Mouse (Mus musculus) embryonic fibroblast, embryonic 13.5 days (primary cell): ENCODE results near the gene Nav2. TPM values are rescaled to one million over a fixed set of nuclear protein-coding genes. Genes with fewer than 3 reads are reported as not detected.
A peak's percentile ranks its signal among the peaks of the same experiment; 100 is the strongest.

ENCODE experiments used
- H3K27ac ChIP-seq: 2 replicates; pipeline ENCODE4 v1.5.1; 2012; ENCODE audit warnings: low read length, control low read depth, inconsistent platforms; ENCODE audit not compliant: insufficient read depth
- H3K4me1 ChIP-seq: 2 replicates; pipeline ENCODE4 v1.6.1; 2011; ENCODE audit warnings: low read length; ENCODE audit not compliant: control insufficient read depth, insufficient read depth
- H3K4me3 ChIP-seq: 2 replicates; pipeline ENCODE4 v1.5.1; 2011; ENCODE audit warnings: mild to moderate bottlenecking, control low read depth, low read length; ENCODE audit not compliant: insufficient read depth
- CTCF ChIP-seq: IDR thresholded peaks from 2 replicates; pipeline ENCODE4 v1.5.1; 2011; ENCODE audit warnings: mild to moderate bottlenecking, control low read depth, low read length, moderate library complexity, borderline replicate concordance; ENCODE audit not compliant: insufficient read depth
- POLR2A ChIP-seq: IDR thresholded peaks from 2 replicates; pipeline ENCODE4 v1.6.1; 2011; ENCODE audit warnings: low read depth, mild to moderate bottlenecking, control low read depth, low read length, moderate library complexity
- polyA plus RNA-seq: library from polyadenylated mRNA; stranded (reverse); fragments of >200 nt; gene quantifications from 2 replicates; pipeline ENCODE4 v1.2.4, GENCODE M21; 2011; ENCODE audit warnings: low read depth; ENCODE audit not compliant: missing spikeins, insufficient read length

Nav2 gene
- polyA plus RNA-seq, 1 experiment, result 18.7 TPM

DNA sequence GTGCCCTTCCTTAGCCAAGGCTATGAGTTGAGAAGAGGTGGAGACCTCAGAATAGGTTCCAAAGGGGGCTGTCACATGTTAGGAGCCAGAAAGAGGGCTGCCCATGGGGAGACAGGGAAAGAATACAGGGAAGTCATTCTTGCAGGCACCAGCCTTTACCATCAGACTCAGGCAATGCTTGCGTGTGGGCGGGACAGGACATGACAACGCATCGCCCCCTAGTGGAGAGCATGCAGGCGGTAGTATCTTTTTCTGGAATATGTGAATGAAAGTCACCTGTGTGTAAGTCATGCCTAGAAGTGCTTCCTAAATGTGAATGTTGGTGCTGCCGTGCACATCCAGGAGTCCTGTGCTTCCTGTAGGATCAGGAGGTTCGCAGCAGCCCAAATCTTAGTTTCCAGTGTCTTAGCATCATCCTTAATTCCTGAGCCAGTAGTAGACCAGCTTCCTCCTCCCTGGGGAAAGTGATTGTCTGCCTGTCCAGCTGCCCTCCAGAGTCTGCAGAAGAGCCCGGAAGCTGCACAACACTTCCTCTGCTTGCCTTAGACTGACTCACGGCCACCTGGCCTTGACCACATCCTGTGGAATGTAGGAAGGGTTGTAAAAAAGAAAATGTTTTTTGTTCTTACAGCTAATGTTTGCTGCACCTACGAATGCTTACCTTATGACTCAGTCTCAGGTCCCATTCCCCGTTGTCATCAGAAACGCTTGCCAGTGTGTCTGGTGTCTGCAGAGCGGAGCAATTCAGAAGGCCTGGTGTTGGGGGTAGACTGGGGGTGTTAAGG lies 692.9 kb downstream of the Nav2 start:
- H3K4me1 ChIP-seq, result no peaks in the 10 kb centered on the region; the same call in 1 of the 2 replicates
- no peak overlapping the region for H3K4me3 ChIP-seq
- H3K27ac ChIP-seq, result no peak overlapping the region
- TF ChIP-seq POLR2A, result no peak
- peak; percentile 94 for TF ChIP-seq CTCF

DNA sequence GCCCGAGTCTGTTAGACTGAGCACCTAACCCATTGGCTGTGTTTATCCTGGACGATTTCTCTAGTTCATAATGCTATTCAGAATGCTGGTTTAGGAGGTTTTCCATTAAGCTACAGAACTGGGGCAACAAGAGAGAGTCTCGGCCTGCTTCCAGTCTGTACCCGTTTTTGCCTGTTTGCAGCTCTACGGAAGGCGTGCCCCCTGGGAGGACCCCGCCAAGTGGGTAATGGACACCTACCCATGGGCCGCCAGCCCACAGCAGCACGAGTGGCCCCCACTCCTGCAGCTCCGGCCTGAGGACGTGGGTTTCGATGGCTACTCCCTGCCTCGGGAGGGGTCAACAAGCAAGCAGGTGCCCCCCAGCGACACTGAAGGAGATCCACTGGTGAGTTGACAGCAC lies 695.7 kb downstream of the Nav2 start:
- no peak overlapping the region for H3K27ac ChIP-seq
- H3K4me3 ChIP-seq, result no peak overlapping the region
- TF ChIP-seq POLR2A (no peak), CTCF (no peak)
- H3K4me1 ChIP-seq, result no peaks in the 10 kb centered on the region; the same call in 1 of the 2 replicates

DNA sequence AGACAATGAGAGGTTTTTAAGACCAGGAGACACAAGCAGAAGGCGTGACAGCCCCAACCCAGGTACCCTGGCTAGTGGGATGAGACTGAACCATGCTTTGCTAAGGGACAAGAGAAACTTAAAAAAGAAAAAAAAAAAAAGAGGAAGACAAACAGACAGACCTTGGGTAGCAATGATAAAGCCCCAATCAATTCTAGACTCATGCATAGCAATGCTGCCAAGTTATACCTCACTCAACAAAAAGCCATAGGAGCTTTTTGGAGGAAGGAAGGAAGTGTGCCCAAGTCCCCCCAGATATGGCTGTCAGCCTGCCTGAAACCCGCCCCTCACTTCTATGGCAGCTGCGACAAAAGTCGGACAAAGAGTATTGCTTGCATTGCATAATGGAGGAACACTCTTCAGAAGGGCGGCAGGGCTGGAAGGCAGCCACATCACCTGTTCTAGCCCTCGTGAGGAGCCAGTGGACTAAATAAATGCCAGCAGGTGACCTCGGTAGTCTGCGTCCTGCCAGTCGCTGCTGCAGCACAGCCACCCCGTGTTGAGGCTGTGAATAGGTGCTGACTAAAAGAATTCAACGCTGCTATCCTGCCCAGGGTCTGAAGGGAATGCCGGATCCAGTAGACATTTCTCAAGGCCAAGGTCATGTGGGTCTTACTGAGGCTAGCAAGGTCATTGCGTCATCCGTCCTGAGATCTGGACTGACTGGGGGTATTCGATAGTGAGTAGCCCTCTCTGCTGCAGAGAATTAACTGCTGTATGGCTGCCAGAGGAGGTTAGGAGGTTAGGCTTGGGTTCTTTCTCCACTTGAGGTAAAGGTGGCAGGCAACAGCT lies 696.7 kb downstream of the Nav2 start:
- H3K4me1 ChIP-seq, result no peaks in the 10 kb centered on the region; the same call in 1 of the 2 replicates
- H3K27ac ChIP-seq, result no peak overlapping the region
- TF ChIP-seq CTCF, result no peak
- TF ChIP-seq POLR2A, result no peak
- no peak overlapping the region for H3K4me3 ChIP-seq

DNA sequence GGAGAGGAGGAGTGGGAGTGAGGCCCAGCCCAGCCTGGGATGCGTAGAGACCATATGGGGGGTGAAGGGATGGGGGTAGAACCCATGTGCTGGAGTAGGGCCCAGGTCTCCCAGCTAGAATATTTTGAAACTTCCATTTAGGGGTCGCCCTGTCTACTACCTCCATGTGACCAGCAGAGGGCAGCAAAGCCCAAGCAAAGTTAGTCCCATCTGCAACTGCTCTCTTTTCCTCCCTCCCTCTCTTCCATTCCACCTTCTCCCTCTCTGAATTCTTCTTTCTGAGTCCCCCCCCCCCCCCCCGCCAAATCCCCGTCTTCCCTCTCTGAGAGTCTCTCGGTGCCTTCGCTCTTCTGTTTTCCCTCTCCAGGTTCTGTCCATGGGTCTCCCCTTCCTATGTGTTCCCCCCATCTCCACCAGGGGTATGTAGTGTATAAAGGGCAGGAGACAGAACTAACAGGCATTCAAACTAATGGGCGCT lies 707.8 kb downstream of the Nav2 start:
- TF ChIP-seq CTCF (peak; percentile 78), POLR2A (no peak)
- Histone ChIP-seq H3K27ac (no peak overlapping the region), H3K4me3 (no peak overlapping the region), H3K4me1 (no peaks in the 10 kb centered on the region)

DNA sequence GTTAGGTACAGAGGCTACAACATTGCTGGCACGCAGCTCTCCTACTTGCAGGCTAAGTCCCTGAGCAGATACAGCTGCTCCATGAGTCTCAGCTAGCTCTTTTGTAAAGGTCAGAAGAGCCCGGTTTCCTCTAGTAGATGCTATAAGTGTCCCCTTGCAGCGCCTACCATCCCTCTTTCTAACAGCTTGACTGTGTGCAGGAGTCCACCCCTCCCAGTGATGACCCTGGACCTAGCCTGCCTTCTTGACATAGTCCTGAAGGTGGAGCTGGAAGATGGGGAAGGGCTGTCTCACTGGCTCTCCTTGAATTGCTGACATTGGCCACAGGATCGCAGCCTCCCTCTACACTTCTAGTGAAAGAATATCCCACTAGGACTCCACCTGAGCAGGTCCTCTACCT lies 708.6 kb downstream of the Nav2 start:
- TF ChIP-seq POLR2A, result no peak
- TF ChIP-seq CTCF, result no peak
- Histone ChIP-seq H3K27ac (no peak overlapping the region), H3K4me1 (no peaks in the 10 kb centered on the region), H3K4me3 (no peak overlapping the region)

DNA sequence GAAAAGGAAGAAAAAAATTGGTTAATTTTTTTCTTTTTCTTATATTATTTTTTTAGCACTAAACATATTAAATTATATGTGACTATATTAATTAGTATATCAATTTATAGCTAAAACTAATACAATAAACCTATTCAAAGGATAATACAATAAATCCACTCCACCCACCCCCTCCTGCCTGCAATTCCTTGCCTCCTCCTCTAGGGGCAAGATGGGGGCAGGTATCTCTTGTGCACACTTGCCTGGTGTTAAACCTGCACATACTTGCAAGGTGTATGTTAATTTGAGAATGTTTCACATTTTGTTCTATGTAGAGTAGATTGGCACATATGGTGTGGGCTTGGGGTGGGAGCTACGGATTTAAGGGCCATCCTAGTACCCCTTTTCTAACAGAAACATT lies 711.6 kb downstream of the Nav2 start:
- no peak overlapping the region for H3K4me3 ChIP-seq
- H3K27ac ChIP-seq, result no peak overlapping the region
- no peaks in the 10 kb centered on the region for H3K4me1 ChIP-seq
- TF ChIP-seq POLR2A, result no peak
- no peak for TF ChIP-seq CTCF

DNA sequence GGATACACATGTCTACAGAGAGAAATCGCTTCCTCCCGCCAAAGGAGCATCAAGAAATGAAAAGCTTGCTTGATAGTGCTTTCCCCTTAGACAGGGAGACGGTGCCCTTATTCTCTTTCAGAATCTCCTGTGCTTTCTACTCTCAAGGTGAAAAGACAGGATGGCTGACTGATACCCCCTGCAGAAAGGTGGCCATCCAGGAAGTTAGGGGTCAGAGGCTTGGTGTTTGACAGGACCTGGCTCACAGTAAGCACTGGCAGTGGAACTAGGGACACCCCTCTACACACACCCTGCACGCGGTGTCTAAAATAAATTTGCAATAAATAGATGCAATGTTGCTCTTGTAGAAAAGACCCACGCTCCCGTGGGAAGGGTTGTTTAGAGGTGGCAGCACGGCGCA lies 723.4 kb downstream of the Nav2 start:
- Histone ChIP-seq H3K27ac (no peak overlapping the region), H3K4me3 (no peak overlapping the region), H3K4me1 (no peaks in the 10 kb centered on the region; the same call in 1 of the 2 replicates)
- TF ChIP-seq CTCF (no peak), POLR2A (no peak)

DNA sequence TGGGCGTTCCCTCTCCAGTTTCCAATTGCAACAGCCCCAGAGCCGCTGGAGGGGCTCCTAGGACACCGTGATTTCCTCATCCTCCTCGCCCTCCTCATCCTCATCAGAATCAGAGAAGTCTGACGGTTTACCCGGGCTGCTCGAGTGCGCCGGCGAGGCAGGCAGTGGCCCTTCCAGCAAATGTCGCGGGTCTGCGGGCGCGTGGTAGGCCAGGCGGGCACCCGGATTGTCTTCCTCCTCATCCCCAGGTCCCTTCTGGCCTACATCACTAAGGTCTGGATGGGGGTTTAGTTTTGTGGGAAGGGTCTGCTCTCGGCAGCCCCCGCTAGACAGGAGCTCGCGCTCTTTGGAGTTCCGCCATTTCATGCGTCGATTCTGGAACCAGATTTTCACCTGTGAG lies 723.9 kb downstream of the Nav2 start:
- H3K4me3 ChIP-seq, result no peak overlapping the region
- H3K27ac ChIP-seq, result no peak overlapping the region
- H3K4me1 ChIP-seq, result no peaks in the 10 kb centered on the region; the same call in 1 of the 2 replicates

DNA sequence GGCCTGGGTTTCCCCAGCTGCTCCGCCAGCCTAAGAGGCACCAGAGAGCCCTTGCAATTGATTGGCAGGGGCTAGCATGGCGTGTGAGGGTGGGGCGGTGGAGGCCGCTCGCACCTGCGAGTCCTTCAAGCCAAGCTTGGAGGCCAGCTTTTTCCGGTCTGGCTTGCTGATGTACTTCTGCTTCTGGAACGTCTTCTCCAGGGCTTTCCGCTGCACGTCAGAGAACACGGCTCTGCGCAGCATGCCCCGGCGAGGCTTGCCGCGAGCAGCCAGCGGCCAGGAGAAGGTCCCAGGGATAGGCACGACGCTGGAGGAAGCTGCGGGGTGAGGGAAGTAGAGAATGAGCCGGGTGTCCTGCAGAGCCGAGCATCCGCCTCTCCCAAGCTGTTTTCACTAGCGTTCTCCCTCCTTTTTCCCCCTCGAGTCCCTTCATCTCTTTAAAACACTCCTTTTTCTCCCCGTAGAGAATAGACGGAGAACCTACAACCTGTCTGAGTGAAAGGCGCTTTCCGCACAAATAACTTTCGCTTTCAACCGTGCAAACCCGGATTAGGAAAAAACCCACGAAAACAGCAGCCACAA lies 725.0 kb downstream of the Nav2 start:
- no peak for TF ChIP-seq POLR2A
- TF ChIP-seq CTCF, result no peak
- Histone ChIP-seq H3K27ac (no peak overlapping the region), H3K4me1 (no peaks in the 10 kb centered on the region; the same call in 1 of the 2 replicates), H3K4me3 (peak overlapping the region; percentile 42)

More for the DNA sequence above, 723.9 kb downstream of the Nav2 start:
- TF ChIP-seq CTCF (no peak), POLR2A (no peak)
